Mouse (Mus musculus): ENCODE measurements around the gene Cdc25a.

- TF ChIP-seq POLR2A (IDR thresholded peaks at IDR 0.05; ENCODE audit: low read depth, low read length) (no peak), CTCF (conservative IDR thresholded peaks at IDR 0.05; ENCODE audit: insufficient read depth, insufficient read length, low read depth, low read length) (no peak)
Observed at GRCm38 (mm10) chr9:109898027-109898426, 22.6 kb downstream of the Cdc25a start.

Data from kidney, adult 2 months (tissue).